Mouse (Mus musculus) embryonic facial prominence, embryonic 14.5 days (tissue): Measurements from ENCODE around the gene Lcat. TPM values are rescaled to one million over a fixed set of nuclear protein-coding genes. Genes with fewer than 3 reads are reported as not detected.

Experiments
- ATAC-seq: fragments of 200-750 bp; cut with Nextera tagmentation; 2 replicates; pipeline ENCODE4 v1.8.0; 2017; ENCODE audit warnings: low read depth, moderate number of reproducible peaks, moderate TSS enrichment
- DNase-seq: peaks from one replicate; pipeline ENCODE4 v3.0.0-alpha.2; 2015; ENCODE audit warnings: low spot score
- H3K27ac ChIP-seq: fragments of 300-500 bp; sonication (generic); replicated peaks from 2 replicates; pipeline ENCODE4 v1.5.1; 2014; ENCODE audit warnings: low read depth, mild to moderate bottlenecking, low read length, moderate library complexity
- H3K27me3 ChIP-seq: fragments of 300-500 bp; sonication (generic); replicated peaks from 2 replicates; pipeline ENCODE4 v1.6.1; 2014; ENCODE audit warnings: low read length; ENCODE audit not compliant: control insufficient read depth, insufficient read depth
- H3K36me3 ChIP-seq: fragments of 300-500 bp; sonication (generic); 2 replicates; pipeline ENCODE4 v1.6.1; 2014; ENCODE audit warnings: low read length, mixed read lengths; ENCODE audit not compliant: control insufficient read depth, insufficient read depth
- H3K4me1 ChIP-seq: fragments of 300-500 bp; sonication (generic); 2 replicates; pipeline ENCODE4 v1.6.1; 2014; ENCODE audit warnings: antibody characterized with exemption, low read length; ENCODE audit not compliant: control insufficient read depth, insufficient read depth
- H3K4me2 ChIP-seq: fragments of 300-500 bp; sonication (generic); 2 replicates; pipeline ENCODE4 v1.6.1; 2014; ENCODE audit warnings: low read depth, mild to moderate bottlenecking, low read length, moderate library complexity, mixed read lengths
- H3K4me3 ChIP-seq: fragments of 300-500 bp; sonication (generic); 2 replicates; pipeline ENCODE4 v1.5.1; 2014; ENCODE audit warnings: low read depth, mild to moderate bottlenecking, low read length
- H3K9ac ChIP-seq: fragments of 300-500 bp; sonication (generic); 2 replicates; pipeline ENCODE4 v1.6.1; 2014; ENCODE audit warnings: low read depth, mild to moderate bottlenecking, low read length, moderate library complexity, mixed read lengths
- H3K9me3 ChIP-seq: fragments of 300-500 bp; sonication (generic); 2 replicates; pipeline ENCODE4 v1.6.1; 2016; ENCODE audit warnings: low read length; ENCODE audit not compliant: control insufficient read depth
- WGBS: fragments of 180-500 bp; shearing (Covaris S2); extraction: QIAGEN DNeasy Blood & Tissue Kit; methylation state at CpG from one replicate; pipeline ENCODE4 v1.1.7; 2014; 5-methylcytosine and 5-hydroxymethylcytosine counted together
- polyA plus RNA-seq: library from polyadenylated mRNA; unstranded; fragments of >200 nt; fragmentation: Nextera tagmentation; extraction: Ambion mirVana; gene quantifications from 2 replicates; pipeline ENCODE4 v1.2.1, GENCODE M21; 2014

Gene Lcat
- polyA plus RNA-seq, 1 experiment from 2014 or later = 1.7 TPM

DNA sequence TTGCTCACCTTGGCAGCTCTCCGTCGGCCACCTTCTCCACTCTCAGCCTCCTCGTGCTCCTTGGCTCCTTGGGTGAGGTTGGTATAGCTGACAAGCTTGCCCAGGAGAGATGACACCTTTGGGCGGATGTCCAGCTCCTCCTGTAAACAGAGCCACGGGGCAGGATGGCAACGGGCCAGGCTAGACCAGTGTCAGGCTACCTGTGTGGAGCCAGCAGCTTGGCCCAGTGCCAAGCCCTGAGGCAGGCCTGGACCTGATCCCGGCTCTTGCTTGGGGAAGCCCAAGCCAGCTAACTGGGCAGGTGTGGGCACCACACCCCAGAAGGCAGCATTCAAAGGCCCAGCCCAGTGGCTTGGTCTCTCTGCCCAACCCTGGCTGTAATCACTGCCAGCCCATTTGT lies 16.2 kb upstream of the Lcat start:
- peak; percentile 38; the same call in 1 of the 2 replicates for ATAC-seq
- H3K4me3 ChIP-seq = no peak overlapping the region
- DNase-seq = peak; percentile 56
- no peaks in the 10 kb centered on the region for H3K27me3 ChIP-seq
- WGBS = 73% methylated on average over 7 of the region's 7 CpGs
- peaks cover 6% of the 10 kb centered on the region; the same call in 1 of the 2 replicates for H3K4me1 ChIP-seq
- H3K36me3 ChIP-seq = peaks cover 51% of the 10 kb centered on the region
- no peaks in the 10 kb centered on the region for H3K9me3 ChIP-seq
- no peak overlapping the region for H3K4me2 ChIP-seq
- H3K9ac ChIP-seq = no peak overlapping the region
- no peak overlapping the region for H3K27ac ChIP-seq

DNA sequence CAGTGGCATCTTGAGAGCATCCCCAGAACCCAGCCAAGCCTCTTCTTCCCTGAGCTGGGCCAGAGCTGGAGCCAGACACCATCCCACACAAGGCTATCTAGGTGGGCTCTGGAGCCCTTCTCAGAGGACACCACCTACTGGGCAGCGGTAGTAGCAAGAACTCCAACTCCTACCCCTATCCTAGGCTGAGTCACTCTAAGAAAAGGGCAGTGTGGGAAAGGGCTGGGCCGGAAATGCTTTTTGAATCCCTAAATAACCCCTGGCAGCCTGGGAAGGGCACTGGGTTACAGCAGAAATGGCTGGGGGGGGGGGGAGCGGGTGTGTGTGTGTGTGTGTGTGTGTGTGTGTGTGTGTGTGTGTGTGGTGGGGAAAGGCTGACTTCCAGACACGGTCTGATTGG lies 14.6 kb upstream of the Lcat start:
- H3K4me1 ChIP-seq = no peaks in the 10 kb centered on the region
- no peaks in the 10 kb centered on the region for H3K27me3 ChIP-seq
- H3K36me3 ChIP-seq = peaks cover 66% of the 10 kb centered on the region
- no peaks in the 10 kb centered on the region for H3K9me3 ChIP-seq
- H3K4me3 ChIP-seq = no peak overlapping the region
- 59% methylated on average over 2 of the region's 4 CpGs for WGBS
- no peak for DNase-seq
- H3K4me2 ChIP-seq = no peak overlapping the region
- H3K27ac ChIP-seq = no peak overlapping the region
- ATAC-seq = no peak
- no peak overlapping the region for H3K9ac ChIP-seq

DNA sequence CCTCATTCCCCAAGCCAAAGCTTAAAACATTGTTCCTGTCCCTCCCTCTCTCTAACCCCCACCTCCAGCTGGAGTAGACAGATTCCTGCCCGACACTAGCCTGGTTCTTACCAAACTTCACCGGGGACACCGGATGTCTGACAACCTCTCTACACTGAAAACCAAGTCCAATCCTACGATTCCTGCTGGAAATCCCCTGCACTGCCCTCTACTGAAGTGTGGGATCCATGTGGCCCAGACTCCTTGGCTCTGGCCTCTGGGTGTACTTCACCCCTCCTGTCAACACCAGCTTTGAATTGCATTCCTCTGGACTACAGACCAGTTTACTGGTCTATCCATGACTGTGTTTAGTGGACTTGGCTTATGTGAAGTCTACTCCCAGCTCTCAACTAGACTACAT lies 13.4 kb upstream of the Lcat start:
- Histone ChIP-seq H3K9ac (no peak overlapping the region), H3K4me1 (no peaks in the 10 kb centered on the region), H3K36me3 (peaks cover 79% of the 10 kb centered on the region), H3K4me3 (no peak overlapping the region), H3K9me3 (no peaks in the 10 kb centered on the region), H3K27ac (no peak overlapping the region), H3K4me2 (no peak overlapping the region), H3K27me3 (no peaks in the 10 kb centered on the region)
- ATAC-seq (no peak), DNase-seq (no peak)
- WGBS = 89% methylated on average over 4 of the region's 4 CpGs

DNA sequence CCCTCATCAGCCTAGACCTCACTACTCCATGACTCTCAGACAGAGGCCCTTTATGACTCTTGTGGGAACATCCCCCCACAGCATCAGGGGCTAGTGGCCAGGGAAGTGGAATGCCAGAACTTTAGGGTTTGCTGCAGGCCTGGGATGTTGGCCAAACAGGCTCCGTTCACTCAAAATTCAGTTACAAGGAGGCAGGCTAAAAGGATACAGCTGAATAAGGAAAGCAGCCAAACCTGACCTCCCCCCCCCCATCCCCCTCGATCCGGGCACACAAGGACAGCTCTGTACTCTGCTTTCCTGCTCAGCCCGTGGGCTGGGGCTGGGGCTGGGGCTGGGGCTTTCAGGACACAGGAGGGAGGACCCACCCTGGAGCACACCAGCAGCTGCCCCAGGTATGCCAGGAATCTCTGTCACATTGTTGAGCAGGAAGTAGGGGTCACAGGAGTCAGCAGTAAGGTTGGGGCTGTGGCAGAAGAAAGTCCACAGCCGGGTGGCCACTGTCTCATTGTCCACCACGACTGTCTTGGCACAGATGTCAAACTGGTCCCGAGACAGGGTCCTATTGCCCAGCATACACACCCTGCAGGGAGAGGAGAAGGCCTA lies 8.0 kb upstream of the Lcat start:
- 29% methylated on average over 6 of the region's 7 CpGs for WGBS
- H3K4me1 ChIP-seq = peaks cover 9% of the 10 kb centered on the region; the same call in 1 of the 2 replicates
- H3K9ac ChIP-seq = no peak overlapping the region
- H3K27ac ChIP-seq = peak overlapping the region; percentile 83
- ATAC-seq (peak; percentile 79), DNase-seq (peak; percentile 72)
- no peak overlapping the region for H3K4me3 ChIP-seq
- no peaks in the 10 kb centered on the region for H3K9me3 ChIP-seq
- no peak overlapping the region for H3K4me2 ChIP-seq
- no peaks in the 10 kb centered on the region for H3K27me3 ChIP-seq
- peaks cover 97% of the 10 kb centered on the region for H3K36me3 ChIP-seq

DNA sequence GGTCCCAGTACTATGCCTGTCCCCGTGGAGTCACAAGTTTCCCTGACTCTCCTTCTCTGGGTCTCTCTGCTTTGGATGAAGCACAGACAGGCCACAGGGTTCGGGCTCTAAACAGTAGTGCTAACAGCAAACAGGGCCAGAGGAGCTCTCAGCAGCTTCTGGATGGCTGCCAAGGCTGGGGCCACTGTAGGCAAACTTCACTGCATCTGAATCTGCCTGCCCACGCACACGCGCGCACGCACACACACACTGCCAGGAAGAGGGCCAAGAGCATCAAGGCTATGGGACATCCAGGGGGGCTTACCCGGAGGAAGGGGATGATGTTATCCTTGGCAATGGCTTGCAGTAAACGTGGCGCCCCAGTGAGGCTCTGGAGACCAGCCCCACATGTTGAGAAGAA lies 6.2 kb upstream of the Lcat start:
- ATAC-seq = 0 out of 2 replicates have a peak, but pooled peaks have one; percentile 14
- H3K27ac ChIP-seq = no peak overlapping the region

DNA sequence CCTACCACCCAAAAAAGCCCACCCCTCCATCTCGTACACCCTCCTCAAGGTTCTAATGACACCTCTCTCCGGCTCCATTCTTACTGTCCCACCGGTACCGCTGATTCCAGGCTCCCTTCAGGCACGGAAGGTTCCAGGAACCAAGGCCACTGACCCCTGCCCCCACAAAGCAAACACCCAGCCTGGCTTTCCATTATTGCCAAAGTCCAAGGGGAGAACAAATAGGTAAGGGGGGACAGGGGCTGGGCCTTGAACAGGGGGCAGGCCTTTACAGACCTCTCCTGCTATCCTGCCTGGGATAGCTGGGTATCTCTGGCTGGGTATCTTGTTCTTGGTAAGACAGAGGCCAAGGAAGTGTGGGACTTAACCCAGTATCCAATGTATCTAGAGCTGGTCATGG lies 640 bp downstream of the Lcat start:
- ATAC-seq = no peak
- WGBS = 95% methylated on average over 5 of the region's 5 CpGs
- no peak overlapping the region for H3K9ac ChIP-seq
- H3K36me3 ChIP-seq = peaks cover 78% of the 10 kb centered on the region
- no peaks in the 10 kb centered on the region for H3K9me3 ChIP-seq
- no peak for DNase-seq
- no peak overlapping the region for H3K4me3 ChIP-seq
- no peaks in the 10 kb centered on the region for H3K27me3 ChIP-seq
- 0 out of 2 replicates have a peak, but pooled peaks cover 4% of the 10 kb centered on the region for H3K4me1 ChIP-seq
- no peak overlapping the region for H3K27ac ChIP-seq
- H3K4me2 ChIP-seq = no peak overlapping the region

More for the DNA sequence above, 6.2 kb upstream of the Lcat start:
- Histone ChIP-seq H3K36me3 (peaks cover 99% of the 10 kb centered on the region), H3K27me3 (no peaks in the 10 kb centered on the region), H3K4me3 (no peak overlapping the region), H3K9me3 (no peaks in the 10 kb centered on the region), H3K4me2 (no peak overlapping the region), H3K4me1 (peaks cover 9% of the 10 kb centered on the region; the same call in 1 of the 2 replicates), H3K9ac (no peak overlapping the region)
- 56% methylated on average over 10 of the region's 10 CpGs for WGBS
- DNase-seq = peak; percentile 72

DNA sequence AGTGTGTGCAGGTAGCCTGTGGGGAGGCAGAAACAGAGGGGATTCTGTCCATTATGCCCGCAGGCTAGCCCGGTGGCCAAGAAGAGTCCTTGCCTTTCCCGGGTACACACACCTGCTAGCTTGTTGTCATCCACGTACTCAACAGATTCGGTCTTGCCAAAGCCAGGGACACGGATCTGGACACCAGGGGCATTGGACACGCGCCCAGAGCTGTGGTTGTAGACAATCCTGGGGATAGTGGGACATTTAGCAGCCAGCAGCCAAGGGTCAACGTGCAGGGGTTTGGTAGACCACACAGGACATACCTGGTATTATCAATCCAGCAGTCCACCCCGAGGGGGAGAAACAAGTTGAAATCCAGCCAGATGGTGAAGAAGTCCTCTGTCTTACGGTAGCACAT lies 1.2 kb downstream of the Lcat start:
- H3K4me3 ChIP-seq = no peak overlapping the region
- H3K27me3 ChIP-seq = no peaks in the 10 kb centered on the region
- no peak overlapping the region for H3K4me2 ChIP-seq
- peaks cover 73% of the 10 kb centered on the region for H3K36me3 ChIP-seq
- no peaks in the 10 kb centered on the region for H3K9me3 ChIP-seq
- WGBS = 93% methylated on average over 11 of the region's 11 CpGs
- no peak for ATAC-seq
- H3K4me1 ChIP-seq = 0 out of 2 replicates have a peak, but pooled peaks cover 4% of the 10 kb centered on the region
- no peak overlapping the region for H3K27ac ChIP-seq
- no peak for DNase-seq
- no peak overlapping the region for H3K9ac ChIP-seq

DNA sequence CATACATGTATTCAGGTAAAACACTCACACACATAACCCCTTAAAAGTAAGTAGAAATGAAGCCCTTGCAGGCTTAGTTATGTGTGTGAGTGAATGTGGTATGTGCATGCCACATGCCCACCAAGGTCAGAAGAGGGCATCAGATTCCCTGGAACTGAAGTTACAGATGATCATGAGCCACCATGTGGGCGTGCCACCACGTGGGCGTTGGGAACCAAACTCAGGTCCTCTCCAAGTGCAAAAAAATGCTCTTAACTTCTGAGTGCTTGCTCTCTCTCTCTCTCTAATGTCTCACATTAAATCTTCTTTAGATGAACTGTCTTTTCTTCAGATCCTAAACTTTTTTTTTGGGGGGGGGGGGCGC lies 4.9 kb downstream of the Lcat start, which contains the start of gene Psmb10:
TSS of gene Psmb10 (minus strand) at position 139 of the 364 bp plus-strand sequence.
- Histone ChIP-seq H3K4me3 (peak within 1 kb of the TSS; percentile 76), H3K27ac (peak within 1 kb of the TSS; percentile 81), H3K9me3 (no peaks in the 10 kb centered on the region), H3K27me3 (no peaks in the 10 kb centered on the region), H3K4me2 (peak within 1 kb of the TSS; percentile 94), H3K9ac (peak within 1 kb of the TSS; percentile 76), H3K4me1 (peaks cover 15% of the 10 kb centered on the region), H3K36me3 (peaks cover 36% of the 10 kb centered on the region)
- ATAC-seq (no peak), DNase-seq (peak; percentile 45)
- WGBS = 32% methylated on average over 4 of the region's 4 CpGs
